Mouse (Mus musculus) forebrain, embryonic 14.5 days (tissue): Measurements from ENCODE around the gene Babam1. TPM values are rescaled to one million over a fixed set of nuclear protein-coding genes. Genes with fewer than 3 reads are reported as not detected.

Source experiments
- ATAC-seq: fragments of 200-750 bp; cut with Nextera tagmentation; 2 replicates; pipeline ENCODE4 v1.8.0; 2017; ENCODE audit warnings: mild to moderate bottlenecking, moderate library complexity
- DNase-seq: peaks from one replicate; pipeline ENCODE4 v3.0.0-alpha.2; 2015; ENCODE audit warnings: low spot score
- H3K27ac ChIP-seq: fragments of 300-500 bp; sonication (generic); 2 replicates; pipeline ENCODE4 v1.5.1; 2014; ENCODE audit warnings: low read depth, mild to moderate bottlenecking, control low read depth, low read length, moderate library complexity
- H3K27me3 ChIP-seq: fragments of 300-500 bp; sonication (generic); replicated peaks from 2 replicates; pipeline ENCODE4 v1.6.1; 2014; ENCODE audit warnings: low read length, control low read depth, mixed read lengths; ENCODE audit not compliant: control insufficient read depth, insufficient read depth
- H3K36me3 ChIP-seq: fragments of 300-500 bp; sonication (generic); 2 replicates; pipeline ENCODE4 v1.6.1; 2014; ENCODE audit warnings: low read length, control low read depth; ENCODE audit not compliant: control insufficient read depth, insufficient read depth
- H3K4me1 ChIP-seq: fragments of 300-500 bp; sonication (generic); 2 replicates; pipeline ENCODE4 v1.6.1; 2014; ENCODE audit warnings: antibody characterized with exemption, low read length, control low read depth; ENCODE audit not compliant: control insufficient read depth, insufficient read depth
- H3K4me2 ChIP-seq: fragments of 300-500 bp; sonication (generic); 2 replicates; pipeline ENCODE4 v1.6.1; 2014; ENCODE audit warnings: mild to moderate bottlenecking, control low read depth, low read length
- H3K4me3 ChIP-seq: fragments of 300-500 bp; sonication (generic); 2 replicates; pipeline ENCODE4 v1.5.1; 2014; ENCODE audit warnings: low read depth, low read length, control low read depth
- H3K9ac ChIP-seq: fragments of 300-500 bp; sonication (generic); 2 replicates; pipeline ENCODE4 v1.6.1; 2014; ENCODE audit warnings: mild to moderate bottlenecking, low read length, control low read depth, moderate library complexity
- H3K9me3 ChIP-seq: fragments of 300-500 bp; sonication (generic); replicated peaks from 2 replicates; pipeline ENCODE4 v1.6.1; 2016; ENCODE audit warnings: low read length, control low read depth, mixed read lengths; ENCODE audit not compliant: control insufficient read depth
- WGBS: fragments of 180-500 bp; shearing (Covaris S2); extraction: QIAGEN DNeasy Blood & Tissue Kit; methylation state at CpG from one replicate; pipeline ENCODE4 v1.1.7; 2014; 5-methylcytosine and 5-hydroxymethylcytosine counted together
- polyA plus RNA-seq: library from polyadenylated mRNA; unstranded; fragments of >200 nt; fragmentation: Nextera tagmentation; extraction: Ambion mirVana; gene quantifications from 2 replicates; pipeline ENCODE4 v1.2.1, GENCODE M21; 2014

Babam1 gene
- polyA plus RNA-seq, 1 experiment from 2014 or later: 91.7 TPM

DNA sequence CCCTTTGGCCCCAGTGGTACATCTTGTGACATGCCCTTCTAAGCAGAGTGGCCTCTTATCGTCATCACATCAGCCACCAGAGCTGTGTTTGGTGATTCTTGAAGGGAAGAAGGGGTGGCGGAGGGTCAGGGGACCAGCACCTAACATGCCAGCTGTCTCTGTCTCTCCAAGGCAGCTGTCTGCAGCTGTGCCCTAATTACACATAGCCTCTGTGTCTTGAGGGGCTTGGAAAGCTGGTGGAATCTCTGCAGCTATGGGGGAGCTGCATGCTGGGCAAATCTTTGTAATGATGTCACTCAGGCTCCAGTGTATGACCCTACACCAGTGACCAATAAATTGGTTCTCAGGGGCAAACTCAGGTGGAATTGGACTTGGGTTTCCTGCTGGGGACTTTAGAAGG lies 56.0 kb downstream of the Babam1 start:
- 84% methylated on average over 2 of the region's 2 CpGs for WGBS
- no peaks in the 10 kb centered on the region for H3K9me3 ChIP-seq
- H3K27ac ChIP-seq: no peak overlapping the region
- H3K4me2 ChIP-seq: no peak overlapping the region
- ATAC-seq (no peak), DNase-seq (no peak)
- no peak overlapping the region for H3K9ac ChIP-seq
- H3K27me3 ChIP-seq: no peaks in the 10 kb centered on the region
- peaks cover 12% of the 10 kb centered on the region for H3K36me3 ChIP-seq
- no peaks in the 10 kb centered on the region for H3K4me1 ChIP-seq
- no peak overlapping the region for H3K4me3 ChIP-seq

Other genes with a start within 250 kb of the Babam1 start
- gene Myo9b, start 124.1 kb upstream of the Babam1 start, polyA plus RNA-seq: 11.8 and 13.0 TPM in 2 replicates
- gene Haus8, start 123.9 kb upstream of the Babam1 start, polyA plus RNA-seq: 51.5 and 64.2 TPM in 2 replicates
- 116 and 121 TPM in 2 replicates for gene Use1, start 30.0 kb upstream of the Babam1 start, polyA plus RNA-seq
- 3.0 and 3.8 TPM in 2 replicates for gene Ocel1, start 25.6 kb upstream of the Babam1 start, polyA plus RNA-seq
- 16.6 and 17.3 TPM in 2 replicates for gene Nr2f6, start 14.9 kb upstream of the Babam1 start, polyA plus RNA-seq
- 2.8 and 4.4 TPM in 2 replicates for gene Ushbp1, start 1.1 kb upstream of the Babam1 start, polyA plus RNA-seq
- 4.3 and 7.2 TPM in 2 replicates for gene Ankle1, start 9.1 kb downstream of the Babam1 start, polyA plus RNA-seq
- 75.7 and 93.7 TPM in 2 replicates for gene Abhd8, start 66.8 kb downstream of the Babam1 start, polyA plus RNA-seq
- 185 and 214 TPM in 2 replicates for gene Mrpl34, start 68.1 kb downstream of the Babam1 start, polyA plus RNA-seq
- 207 and 225 TPM in 2 replicates for gene Dda1, start 72.3 kb downstream of the Babam1 start, polyA plus RNA-seq
- 5.4 and 6.3 TPM in 2 replicates for gene Ano8, start 89.1 kb downstream of the Babam1 start, polyA plus RNA-seq
- 2.2 and 3.8 TPM in 2 replicates for gene Gtpbp3, start 91.2 kb downstream of the Babam1 start, polyA plus RNA-seq
- 5.8 and 6.8 TPM in 2 replicates for gene Plvap, start 114.9 kb downstream of the Babam1 start, polyA plus RNA-seq
- 0.11 and 0.13 TPM in 2 replicates for gene Ccdc194, start 128.8 kb downstream of the Babam1 start, polyA plus RNA-seq
- gene Bst2, start 140.6 kb downstream of the Babam1 start, polyA plus RNA-seq: 2.2 and 2.8 TPM in 2 replicates
- gene Mvb12a, start 146.1 kb downstream of the Babam1 start, polyA plus RNA-seq: 65.7 and 71.6 TPM in 2 replicates
- not detected in 2 replicates for gene Tmem221, start 162.0 kb downstream of the Babam1 start, polyA plus RNA-seq
- not detected in 2 replicates for gene Nxnl1, start 169.7 kb downstream of the Babam1 start, polyA plus RNA-seq
- 25.8 and 31.5 TPM in 2 replicates for gene Slc27a1, start 172.0 kb downstream of the Babam1 start, polyA plus RNA-seq
- 233 and 279 TPM in 2 replicates for gene Pgls, start 195.3 kb downstream of the Babam1 start, polyA plus RNA-seq
- gene Fam129c, start 200.8 kb downstream of the Babam1 start, polyA plus RNA-seq: 4.1 and 4.5 TPM in 2 replicates
- 45.3 and 47.2 TPM in 2 replicates for gene Colgalt1, start 214.1 kb downstream of the Babam1 start, polyA plus RNA-seq